Mouse (Mus musculus) cerebellum, postnatal 36 days (tissue): ENCODE data around the gene Slain1.

Experiments
- DNase-seq, 2 experiments: peaks; one replicate each; pipeline ENCODE4 v3.0.0; 2021 to 2022; ENCODE audit warnings: mixed read lengths in 2 of 2

Slain1 gene

GRCm38 (mm10) chr14:103667036-103667435 is 17.0 kb downstream of the Slain1 start:
- no peak for DNase-seq

DNA sequence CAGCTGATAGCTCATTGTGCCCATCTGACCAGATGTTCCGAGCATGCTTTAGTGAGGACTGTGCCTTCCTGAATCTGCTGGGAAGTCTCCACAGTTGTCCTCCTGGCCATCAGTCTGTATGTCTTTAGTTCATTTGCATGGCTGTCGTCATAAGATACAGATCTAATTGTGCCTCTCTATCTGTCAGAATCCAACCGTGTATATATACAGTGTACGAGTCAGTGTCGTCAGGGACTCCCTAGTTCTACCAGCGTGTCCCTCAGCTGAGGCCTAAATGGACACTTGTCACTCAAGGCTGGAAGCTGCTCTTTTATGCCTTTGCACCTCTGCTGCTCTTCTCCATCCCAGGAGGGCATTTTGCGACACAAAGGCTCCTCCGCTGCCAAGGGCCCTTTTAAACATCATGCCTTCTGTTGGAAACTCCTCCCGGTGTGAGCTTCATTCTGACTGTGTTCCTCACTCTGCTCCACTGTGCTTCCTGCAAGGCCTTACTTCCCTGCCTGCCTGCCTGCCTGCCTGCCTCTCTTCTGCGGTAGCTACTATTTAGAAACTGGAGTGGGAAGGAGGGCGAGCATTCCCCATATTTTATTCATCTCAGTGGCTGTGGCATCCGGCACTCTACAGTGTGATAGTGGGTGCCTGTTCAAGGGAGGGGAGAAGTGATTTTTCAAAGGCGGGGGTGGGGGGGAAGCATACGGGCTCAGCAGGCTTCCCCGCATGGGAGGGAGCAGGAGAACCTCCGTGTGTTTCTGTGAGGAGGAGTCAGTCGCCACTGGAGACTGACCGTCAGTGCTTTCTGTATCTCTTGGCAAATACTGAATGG is 29.6 kb downstream of the Slain1 start:
- no peak for DNase-seq

GRCm38 (mm10) chr14:103680285-103680819 is 30.3 kb downstream of the Slain1 start:
- no peak for DNase-seq

DNA sequence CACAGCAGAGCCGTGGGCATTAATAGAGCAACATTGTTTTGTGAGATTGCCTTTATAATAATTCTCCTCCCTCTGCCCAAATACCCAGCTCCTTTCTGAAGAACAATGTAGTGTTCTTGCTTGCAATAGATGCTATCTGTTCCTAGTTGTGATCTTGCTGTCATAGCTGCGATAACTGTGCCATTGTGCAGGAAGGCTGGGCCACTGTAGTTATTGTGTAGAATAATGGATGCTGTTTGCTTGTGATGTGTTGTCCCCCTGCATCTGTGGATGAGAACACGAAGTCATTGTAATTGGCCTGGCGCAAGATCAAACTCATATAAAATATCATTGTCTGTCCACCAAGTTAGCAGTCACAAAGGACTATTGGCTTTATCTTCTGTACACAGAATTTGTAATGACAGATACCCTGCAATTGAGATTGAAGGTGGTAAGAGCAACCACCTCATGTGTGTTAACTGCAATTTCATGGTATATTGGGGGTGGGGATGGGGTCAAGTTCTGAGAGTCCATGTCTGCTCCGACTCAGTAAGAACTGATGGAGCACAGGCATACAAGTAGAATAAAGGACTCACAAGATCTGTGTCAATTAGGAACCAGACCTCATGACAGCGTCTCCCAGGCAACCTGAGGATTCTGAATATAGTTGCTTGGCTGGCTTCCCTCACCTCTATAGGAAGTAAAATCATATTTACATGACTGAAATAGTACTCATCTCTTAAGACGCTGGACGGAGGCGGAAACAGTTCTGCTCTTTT is 32.8 kb downstream of the Slain1 start:
- no peak for DNase-seq

DNA sequence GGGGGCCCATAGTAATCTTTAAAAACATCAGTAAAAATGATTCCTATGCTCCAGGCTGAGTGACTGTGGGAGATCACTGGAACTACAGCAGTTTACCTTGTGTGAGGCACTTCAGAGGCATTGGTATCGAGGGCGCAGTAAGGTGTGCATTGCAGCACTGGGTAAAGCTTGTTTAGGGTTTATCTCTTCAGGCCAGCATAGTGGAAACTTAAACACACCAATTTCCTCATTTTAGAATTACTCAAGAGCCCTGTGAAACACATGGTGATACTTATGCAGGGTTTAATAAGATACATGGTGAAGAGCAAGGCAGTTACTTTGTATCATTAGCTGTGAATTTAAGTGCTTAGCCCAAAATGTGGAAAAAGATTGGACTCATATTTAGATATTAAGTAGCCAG is 37.0 kb downstream of the Slain1 start:
- DNase-seq, result no peak

GRCm38 (mm10) chr14:103694295-103694694 is 44.3 kb downstream of the Slain1 start:
- DNase-seq, result peak; percentile 65 to 78

- DNase-seq, result no peak
Observed at GRCm38 (mm10) chr14:103695620-103696019, 45.6 kb downstream of the Slain1 start.

DNA sequence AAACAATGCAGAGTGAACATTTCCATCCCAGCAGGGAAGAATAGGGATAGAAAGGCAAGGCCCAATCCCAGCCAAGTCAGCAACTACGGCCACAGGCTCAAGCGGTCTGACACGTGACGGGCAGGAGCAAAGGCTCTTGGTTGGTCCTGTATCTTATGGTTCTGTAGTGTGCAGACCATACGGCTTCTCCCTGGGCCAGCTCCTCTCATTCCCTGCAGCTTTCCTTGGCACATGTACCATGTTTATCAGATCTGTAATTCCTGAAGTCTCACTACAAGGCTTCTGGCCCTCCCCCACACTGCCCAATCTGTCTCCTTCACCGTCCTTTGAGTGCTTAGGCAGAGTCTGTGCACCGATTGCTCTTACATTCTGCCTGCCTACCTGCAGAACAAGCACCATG is 47.1 kb downstream of the Slain1 start:
- peak; percentile 49 for DNase-seq

- DNase-seq, result no peak
Observed at GRCm38 (mm10) chr14:103699308-103699707, 49.3 kb downstream of the Slain1 start.

DNA sequence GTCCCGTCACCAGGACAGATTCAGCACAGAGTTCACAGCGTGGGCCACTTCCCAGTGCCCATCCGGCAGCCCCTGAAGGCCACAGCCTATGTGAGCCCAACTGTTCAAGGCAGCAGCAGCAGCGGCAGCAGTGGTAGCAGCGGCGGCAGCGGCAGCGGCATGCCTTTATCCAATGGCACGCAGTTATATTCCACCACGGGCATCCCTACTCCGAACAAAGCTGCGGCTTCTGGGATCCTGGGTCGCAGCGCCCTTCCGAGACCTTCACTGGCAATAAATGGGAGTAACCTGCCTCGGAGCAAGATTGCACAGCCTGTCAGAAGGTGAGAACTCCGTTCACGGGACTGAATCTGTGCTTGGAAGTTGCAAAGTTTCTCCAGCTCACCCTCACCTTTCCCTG is 52.5 kb downstream of the Slain1 start:
- DNase-seq, result no peak

DNA sequence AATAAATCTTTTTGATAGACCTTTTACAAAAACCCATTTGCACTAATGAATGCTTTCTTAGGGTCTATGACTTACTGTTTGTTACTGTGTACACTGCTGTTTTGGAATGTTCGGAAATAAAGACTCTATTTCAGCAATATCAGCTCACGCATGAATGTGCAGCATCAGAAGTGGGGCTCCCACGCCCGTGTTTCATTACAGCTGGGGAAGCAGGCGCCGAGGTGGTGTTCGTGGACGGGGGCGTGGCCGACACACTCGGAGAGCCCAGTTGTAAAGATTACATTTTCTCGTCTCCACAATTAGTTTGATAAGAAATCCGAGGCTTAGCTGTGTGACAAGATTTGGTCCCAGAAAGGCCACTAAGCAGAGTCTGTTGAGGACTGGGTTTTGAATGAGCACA is 54.7 kb downstream of the Slain1 start:
- DNase-seq, result no peak

DNA sequence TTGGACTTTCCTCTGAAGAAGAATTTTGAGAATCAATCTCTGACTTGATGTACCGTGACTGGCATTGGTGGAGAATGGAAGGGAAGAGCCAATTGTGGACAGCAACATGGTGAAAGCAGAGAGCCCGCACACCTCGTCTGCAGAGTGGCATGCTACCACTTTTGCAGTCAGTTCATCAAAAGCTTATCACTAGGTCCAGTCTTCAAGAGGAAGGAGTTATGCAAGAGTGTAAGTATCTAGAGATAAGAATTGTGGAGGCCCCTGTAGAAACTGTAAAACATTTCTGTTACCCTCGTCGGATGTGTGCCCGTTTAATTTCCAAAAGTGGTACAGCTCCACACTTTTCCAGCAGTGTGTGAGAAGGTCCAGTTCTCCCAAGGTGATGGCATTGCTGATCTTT is 56.3 kb downstream of the Slain1 start:
- no peak for DNase-seq

DNA sequence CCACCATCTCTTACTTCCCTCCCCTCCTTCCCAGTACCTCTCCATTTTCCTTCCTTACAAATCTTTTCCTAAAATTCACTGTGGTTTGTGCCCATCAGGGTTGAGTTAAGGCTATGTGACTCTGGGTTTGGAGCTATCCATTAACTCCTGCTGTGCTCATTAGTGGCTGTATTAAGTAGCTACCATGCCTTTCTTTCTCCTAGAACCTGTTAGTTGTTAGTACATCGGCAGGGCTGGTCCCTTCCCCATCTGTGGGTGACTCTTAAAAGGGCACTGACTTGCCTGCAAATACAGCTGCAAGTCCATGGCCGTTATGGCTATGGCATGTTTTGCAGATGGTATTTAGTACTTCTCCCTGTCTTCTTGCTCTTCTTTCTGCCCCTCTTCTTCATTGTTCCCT is 58.6 kb downstream of the Slain1 start:
- no peak for DNase-seq

GRCm38 (mm10) chr14:103709261-103709660 is 59.2 kb downstream of the Slain1 start:
- DNase-seq, result no peak

DNA sequence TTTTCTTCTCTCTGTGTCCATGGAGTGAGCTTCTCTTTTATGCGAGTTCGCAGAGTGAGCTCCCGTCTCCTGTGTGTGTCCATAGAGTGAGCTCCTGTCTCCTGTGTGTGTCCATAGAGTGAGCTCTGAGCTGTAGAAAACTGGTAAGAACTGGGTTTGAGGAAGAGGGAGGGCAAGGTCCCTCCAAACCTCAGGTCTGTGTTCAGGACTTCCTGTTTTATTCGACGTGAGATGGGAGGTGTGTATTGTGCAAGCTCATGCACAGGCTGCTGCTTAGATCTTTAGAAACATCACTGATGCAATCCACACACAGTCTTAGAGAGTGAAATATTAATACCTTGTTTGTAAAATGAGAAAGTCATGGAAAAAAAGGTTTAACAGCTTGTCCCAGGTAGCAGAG is 63.0 kb downstream of the Slain1 start:
- DNase-seq, result no peak

DNA sequence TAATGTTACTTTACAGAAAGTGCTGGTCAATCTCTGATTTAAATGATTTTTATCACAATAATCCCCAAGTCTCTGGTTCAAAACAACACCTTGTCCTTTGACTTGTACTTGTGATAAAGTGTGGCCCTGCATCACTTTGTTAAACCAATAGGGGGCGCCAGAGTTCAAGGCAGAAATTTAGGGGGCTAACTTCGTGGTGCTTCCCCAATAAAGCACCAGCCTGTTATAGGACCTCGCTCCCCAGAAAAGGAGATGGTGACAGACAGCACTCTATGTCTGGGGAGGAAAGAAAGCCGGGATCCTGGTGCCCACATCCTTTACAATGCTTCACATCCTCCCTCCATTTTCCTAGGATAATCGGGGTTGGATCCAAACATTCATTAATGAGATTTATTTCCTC is 67.5 kb downstream of the Slain1 start:
- no peak for DNase-seq

DNA sequence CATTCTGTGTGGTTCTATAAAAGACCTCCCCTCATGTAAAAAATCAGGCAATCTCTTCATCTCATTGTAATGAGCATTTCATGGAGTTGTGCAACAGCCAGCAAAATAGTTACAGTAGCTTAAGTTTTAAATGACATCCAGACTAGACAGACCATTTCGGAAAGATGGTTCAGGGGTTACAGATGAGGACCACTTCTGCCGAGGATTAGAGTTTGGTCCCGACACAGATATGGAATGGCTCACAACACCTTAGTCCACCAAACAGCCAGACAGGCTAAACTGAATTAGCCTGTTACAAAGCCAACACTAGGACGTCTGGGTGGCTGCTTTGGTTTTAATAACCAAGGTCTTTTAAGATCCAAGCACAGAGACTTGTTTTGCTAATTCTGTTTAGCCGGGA is 68.0 kb downstream of the Slain1 start:
- no peak for DNase-seq

DNA sequence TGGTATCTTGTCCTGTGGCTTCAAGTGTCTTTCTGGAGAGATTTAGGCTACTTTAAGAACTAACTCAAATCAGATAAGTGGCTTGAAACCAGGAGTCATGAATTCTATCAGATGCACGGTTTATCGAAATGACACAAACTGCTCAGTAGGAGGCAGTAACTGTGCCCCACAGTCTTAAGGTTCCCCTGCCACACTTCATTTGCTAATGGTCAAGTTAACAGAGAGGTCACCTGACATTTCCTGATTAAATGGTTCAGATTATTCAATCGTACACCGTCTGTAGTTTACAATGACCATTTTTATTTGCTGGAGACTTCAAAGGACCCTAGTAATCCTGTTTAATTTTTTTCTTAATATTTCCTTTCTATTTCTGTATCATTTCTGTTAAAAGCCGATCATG is 68.4 kb downstream of the Slain1 start:
- no peak for DNase-seq

- peak; percentile 80 to 86 for DNase-seq
Observed at GRCm38 (mm10) chr14:103718836-103719575, 69.0 kb downstream of the Slain1 start.

DNA sequence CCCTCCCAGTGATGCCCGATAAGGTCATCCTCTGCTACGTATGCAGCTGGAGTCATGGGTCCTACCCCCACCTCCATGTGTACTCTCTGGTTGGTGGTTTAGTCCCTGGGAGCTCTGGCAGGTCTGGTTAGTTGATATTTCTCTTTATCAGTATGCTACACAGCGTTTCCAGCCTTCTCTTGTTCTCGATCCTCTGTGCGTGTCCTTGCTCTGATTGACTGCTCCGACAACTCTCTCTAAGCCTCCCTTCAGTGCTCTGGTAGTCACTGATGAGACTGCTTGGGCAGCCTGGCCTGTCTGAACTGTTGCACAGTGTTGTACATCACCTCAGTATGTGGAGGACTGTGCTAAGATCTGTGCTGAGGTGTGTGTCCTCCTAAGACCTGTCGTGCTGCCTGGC is 70.1 kb downstream of the Slain1 start:
- DNase-seq, result no peak

- DNase-seq, result peak; percentile 52 to 54
Observed at GRCm38 (mm10) chr14:103720637-103721355, 70.8 kb downstream of the Slain1 start.

- DNase-seq, result no peak
Observed at GRCm38 (mm10) chr14:103723314-103723713, 73.3 kb downstream of the Slain1 start.

GRCm38 (mm10) chr14:103723841-103724240 is 73.8 kb downstream of the Slain1 start:
- DNase-seq, result no peak
